Mouse (Mus musculus) forebrain, embryonic 15.5 days (tissue): ENCODE data around the gene Pcsk6. TPM values are rescaled to one million over a fixed set of nuclear protein-coding genes. Genes with fewer than 3 reads are reported as not detected.
"Not testable (repeated sequence)": the region's sequence is repeated elsewhere in the genome, so short reads cannot be mapped to it uniquely, and the experiment has no call there.

Experiments used
- ATAC-seq: fragments of 200-750 bp; cut with Nextera tagmentation; replicated peaks from 2 replicates; pipeline ENCODE4 v1.8.0; 2017; ENCODE audit warnings: mild to moderate bottlenecking, moderate TSS enrichment, moderate library complexity
- H3K27ac ChIP-seq: fragments of 300-500 bp; sonication (generic); replicated peaks from 2 replicates; pipeline ENCODE4 v1.5.1; 2015; ENCODE audit warnings: mild to moderate bottlenecking, inconsistent platforms
- H3K27me3 ChIP-seq: fragments of 300-500 bp; sonication (generic); 2 replicates; pipeline ENCODE4 v1.6.1; 2015; ENCODE audit warnings: inconsistent platforms
- H3K36me3 ChIP-seq: fragments of 300-500 bp; sonication (generic); 2 replicates; pipeline ENCODE4 v1.6.1; 2015; ENCODE audit warnings: mild to moderate bottlenecking, inconsistent platforms
- H3K4me1 ChIP-seq: fragments of 300-500 bp; sonication (generic); 2 replicates; pipeline ENCODE4 v1.6.1; 2015; ENCODE audit warnings: inconsistent platforms
- H3K4me2 ChIP-seq: fragments of 300-500 bp; sonication (generic); replicated peaks from 2 replicates; pipeline ENCODE4 v1.6.1; 2015; ENCODE audit warnings: mild to moderate bottlenecking, inconsistent platforms
- H3K4me3 ChIP-seq: fragments of 300-500 bp; sonication (generic); 2 replicates; pipeline ENCODE4 v1.5.1; 2015; ENCODE audit warnings: mild to moderate bottlenecking, inconsistent platforms
- H3K9ac ChIP-seq: fragments of 300-500 bp; sonication (generic); replicated peaks from 2 replicates; pipeline ENCODE4 v1.6.1; 2015; ENCODE audit warnings: mild to moderate bottlenecking, inconsistent platforms
- H3K9me3 ChIP-seq: fragments of 300-500 bp; sonication (generic); 2 replicates; pipeline ENCODE4 v1.6.1; 2016; ENCODE audit warnings: inconsistent platforms
- WGBS: fragments of 180-500 bp; shearing (Covaris S2); methylation state at CpG from one replicate; pipeline ENCODE4 v1.1.7; 2015; ENCODE audit warnings: mixed read lengths; 5-methylcytosine and 5-hydroxymethylcytosine counted together
- polyA plus RNA-seq: library from polyadenylated mRNA; unstranded; fragments of >200 nt; fragmentation: Nextera tagmentation; extraction: Ambion mirVana; gene quantifications from 2 replicates; pipeline ENCODE4 v1.2.1, GENCODE M21; 2015

Gene Pcsk6
- polyA plus RNA-seq, 1 experiment from 2014 or later: 0.71 TPM

GRCm38 (mm10) chr7:66048446-66049230 lies 187.1 kb downstream of the Pcsk6 start:
- 77% methylated on average over 12 of the region's 12 CpGs for WGBS
- Histone ChIP-seq H3K9me3 (no peaks in the 10 kb centered on the region), H3K36me3 (no peaks in the 10 kb centered on the region), H3K27ac (no peak overlapping the region), H3K4me3 (no peak overlapping the region), H3K9ac (no peak overlapping the region), H3K4me1 (peaks cover 12% of the 10 kb centered on the region), H3K4me2 (no peak overlapping the region), H3K27me3 (no peaks in the 10 kb centered on the region)
- no peak for ATAC-seq

DNA sequence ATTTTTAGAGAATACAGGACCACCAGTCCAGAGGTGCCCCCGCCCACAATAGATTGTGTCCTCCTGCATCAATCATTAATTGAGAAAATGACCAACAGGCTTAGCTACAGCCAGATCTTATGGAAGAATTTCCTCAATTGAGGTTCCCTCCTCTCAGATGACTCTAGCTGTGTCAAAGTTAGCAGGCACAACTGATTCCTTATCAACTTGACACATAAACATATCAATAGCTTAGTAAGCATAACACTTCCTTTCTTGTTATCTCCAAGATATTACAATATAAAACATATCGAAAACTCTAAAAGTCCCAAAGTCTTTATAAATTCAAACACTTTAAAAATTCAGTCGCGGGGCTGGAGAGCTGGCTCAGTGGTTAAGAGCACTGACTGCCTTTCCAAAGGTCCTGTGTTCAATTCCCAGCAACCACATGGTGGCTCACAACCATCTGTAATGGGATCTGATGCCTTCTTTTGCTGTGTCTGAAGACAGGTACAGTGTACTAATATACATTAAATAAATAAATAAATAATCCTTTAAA lies 192.5 kb downstream of the Pcsk6 start:
- H3K4me1 ChIP-seq: no peaks in the 10 kb centered on the region
- no peaks in the 10 kb centered on the region for H3K27me3 ChIP-seq
- H3K4me3 ChIP-seq: no peak overlapping the region
- no peak overlapping the region for H3K9ac ChIP-seq
- H3K27ac ChIP-seq: no peak overlapping the region
- no peaks in the 10 kb centered on the region for H3K36me3 ChIP-seq
- no peak overlapping the region for H3K4me2 ChIP-seq
- H3K9me3 ChIP-seq: no peaks in the 10 kb centered on the region
- ATAC-seq: no peak
- WGBS: 87% methylated on average over 4 of the region's 4 CpGs

DNA sequence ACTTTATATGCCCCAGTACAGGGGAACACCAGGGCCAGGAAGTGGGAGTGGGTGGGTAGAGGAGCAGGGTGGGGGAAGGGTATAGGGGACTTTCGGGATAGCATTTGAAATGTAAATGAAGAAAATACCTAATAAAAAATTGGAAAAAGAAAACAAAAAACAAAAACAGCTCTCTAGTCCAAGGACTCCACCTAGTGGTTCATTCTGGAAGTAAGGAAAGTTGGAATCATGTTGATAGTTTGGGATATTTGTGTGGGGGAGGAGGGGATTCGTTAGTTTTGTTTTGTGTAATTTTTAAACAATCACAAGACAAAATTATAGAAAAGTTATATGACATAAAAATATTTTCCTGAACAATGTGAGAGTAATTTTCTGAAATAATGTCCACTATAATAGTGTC lies 193.8 kb downstream of the Pcsk6 start:
- not testable (repeated sequence) for H3K4me3 ChIP-seq, H3K27ac ChIP-seq, H3K9me3 ChIP-seq, H3K9ac ChIP-seq, H3K27me3 ChIP-seq, ATAC-seq, H3K4me1 ChIP-seq, H3K36me3 ChIP-seq, H3K4me2 ChIP-seq
- WGBS: 6% methylated on average over 2 of the region's 2 CpGs

- no peaks in the 10 kb centered on the region for H3K27me3 ChIP-seq
- H3K27ac ChIP-seq: no peak within 1 kb of the TSS
- peak within 1 kb of the TSS; percentile 77 for H3K4me2 ChIP-seq
- no peak for ATAC-seq
- H3K4me3 ChIP-seq: peak within 1 kb of the TSS; percentile 99
- H3K9me3 ChIP-seq: no peaks in the 10 kb centered on the region
- H3K36me3 ChIP-seq: peaks cover 9% of the 10 kb centered on the region
- WGBS: 83% methylated on average over 1 of the region's 1 CpGs
- peak within 1 kb of the TSS; percentile 94; the same call in 1 of the 2 replicates for H3K9ac ChIP-seq
- peaks cover 20% of the 10 kb centered on the region for H3K4me1 ChIP-seq
These were observed 197.2 kb downstream of the Pcsk6 start, which contains the start of gene Snrpa1 for GRCm38 (mm10) chr7:66058703-66059102. Snrpa1 (plus strand) TSS chr7:66059003.

- Histone ChIP-seq H3K9ac (peak overlapping the region; percentile 94), H3K36me3 (peaks cover 20% of the 10 kb centered on the region), H3K9me3 (no peaks in the 10 kb centered on the region), H3K27ac (peak overlapping the region; percentile 82), H3K4me1 (peaks cover 20% of the 10 kb centered on the region), H3K4me2 (peak overlapping the region; percentile 77), H3K27me3 (no peaks in the 10 kb centered on the region), H3K4me3 (peak overlapping the region; percentile 99)
- under 1% methylated on average over 64 of the region's 64 CpGs for WGBS
- peak; percentile 97 for ATAC-seq
These were observed 198.8 kb downstream of the Pcsk6 start for GRCm38 (mm10) chr7:66060066-66060956.

DNA sequence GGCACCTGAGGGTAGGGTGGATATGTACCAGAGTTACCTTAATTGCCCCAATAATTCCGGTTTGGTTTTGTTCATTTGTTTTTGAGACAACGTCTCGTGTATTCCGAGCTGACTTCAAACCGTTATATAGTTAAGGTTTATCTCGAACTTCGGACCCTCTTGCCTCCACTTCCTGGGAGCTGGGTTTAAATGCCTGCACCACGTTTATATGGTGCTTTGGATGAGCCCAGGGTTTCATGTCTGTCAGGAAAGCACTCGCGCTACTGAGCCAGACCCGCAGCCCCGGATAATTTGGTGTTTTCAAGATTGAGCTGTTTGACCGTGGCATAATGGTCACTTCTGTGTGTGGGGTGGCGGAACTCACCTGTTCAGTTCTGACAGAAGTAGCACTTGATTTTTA lies 199.5 kb downstream of the Pcsk6 start:
- Histone ChIP-seq H3K27me3 (no peaks in the 10 kb centered on the region), H3K9ac (peak overlapping the region; percentile 94), H3K36me3 (peaks cover 25% of the 10 kb centered on the region), H3K4me1 (peaks cover 20% of the 10 kb centered on the region), H3K4me3 (peak overlapping the region; percentile 99), H3K4me2 (peak overlapping the region; percentile 77), H3K9me3 (no peaks in the 10 kb centered on the region), H3K27ac (no peak overlapping the region)
- no peak for ATAC-seq
- under 1% methylated on average over 14 of the region's 14 CpGs for WGBS

DNA sequence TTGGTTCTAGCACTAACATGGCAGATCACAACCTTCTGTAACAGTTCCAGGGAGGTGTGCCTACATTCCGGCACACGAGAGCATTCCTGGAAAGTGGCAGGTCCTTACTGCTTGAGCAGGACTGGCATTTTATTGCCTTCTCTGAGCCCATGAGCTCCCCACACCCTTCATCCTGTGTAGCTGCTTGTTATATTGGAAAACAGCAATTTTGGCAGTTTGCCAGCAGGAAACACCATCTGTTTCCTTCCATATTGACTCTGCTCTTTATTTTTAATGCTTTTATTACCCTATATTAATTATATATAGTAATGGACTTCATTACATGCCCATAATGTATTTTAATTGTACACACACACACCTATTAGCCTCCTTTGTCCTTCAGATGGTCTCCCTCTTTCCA lies 214.9 kb downstream of the Pcsk6 start:
- Histone ChIP-seq H3K27ac (peak overlapping the region; percentile 53), H3K9me3 (no peaks in the 10 kb centered on the region), H3K36me3 (peaks cover 48% of the 10 kb centered on the region), H3K4me1 (peaks cover 30% of the 10 kb centered on the region), H3K4me3 (no peak overlapping the region), H3K9ac (no peak overlapping the region), H3K27me3 (no peaks in the 10 kb centered on the region), H3K4me2 (no peak overlapping the region)
- no peak for ATAC-seq
- WGBS: 55% methylated on average over 2 of the region's 2 CpGs

DNA sequence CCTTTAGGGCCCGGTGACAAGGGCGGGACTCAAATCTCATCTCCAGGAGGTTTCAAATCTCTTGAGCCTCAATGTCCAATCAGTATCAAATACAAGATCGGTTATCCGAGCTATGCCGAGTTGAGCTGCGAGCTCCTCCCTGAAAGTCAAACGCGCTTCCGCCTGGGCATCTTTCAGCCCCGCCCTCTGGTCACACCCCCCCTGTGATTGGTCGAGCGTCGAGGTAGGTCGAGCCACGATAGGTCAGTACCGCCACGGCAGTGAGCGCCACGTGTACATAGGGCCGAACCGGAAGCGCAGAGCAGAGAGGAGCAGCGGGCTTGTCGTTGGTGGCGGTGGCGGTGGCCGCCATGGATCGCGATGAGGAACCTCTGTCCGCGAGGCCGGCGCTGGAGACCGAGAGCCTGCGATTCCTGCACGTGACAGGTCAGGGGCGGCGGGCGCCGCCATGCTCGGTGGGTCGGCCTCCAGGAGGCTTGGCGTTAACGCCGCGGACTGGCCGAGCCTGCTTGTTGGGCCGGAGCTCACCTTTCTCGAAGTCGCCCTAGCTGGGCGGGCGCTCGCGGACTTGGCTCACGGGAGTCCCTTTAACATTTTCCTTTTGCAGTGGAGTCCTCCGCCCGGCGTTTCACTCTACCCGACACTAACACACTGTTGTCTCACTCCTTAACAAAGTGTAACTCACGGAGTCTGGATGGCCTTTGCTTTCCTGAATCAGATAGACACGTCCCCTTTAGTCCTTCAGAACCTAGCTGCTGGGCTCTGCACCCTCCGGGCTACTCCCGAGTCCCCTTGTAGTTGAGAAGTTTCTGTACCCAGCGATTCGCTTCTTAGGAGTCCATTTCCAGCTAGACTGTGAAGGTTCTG lies 218.1 kb downstream of the Pcsk6 start, which contains the start of gene Selenos:
Gene Selenos (plus strand): TSS at position 286 of the 867 bp plus-strand sequence.
- WGBS: under 1% methylated on average over 65 of the region's 65 CpGs
- no peaks in the 10 kb centered on the region for H3K9me3 ChIP-seq
- peak within 1 kb of the TSS; percentile 68 for H3K4me3 ChIP-seq
- H3K9ac ChIP-seq: peak within 1 kb of the TSS; percentile 77
- H3K27ac ChIP-seq: peak within 1 kb of the TSS; percentile 87
- peak within 1 kb of the TSS; percentile 80 for H3K4me2 ChIP-seq
- no peaks in the 10 kb centered on the region for H3K27me3 ChIP-seq
- peaks cover 30% of the 10 kb centered on the region for H3K4me1 ChIP-seq
- peaks cover 43% of the 10 kb centered on the region for H3K36me3 ChIP-seq
- ATAC-seq: peak; percentile 100

- Histone ChIP-seq H3K4me1 (peaks cover 30% of the 10 kb centered on the region), H3K4me2 (peak overlapping the region; percentile 80), H3K27ac (peak overlapping the region; percentile 75; the same call in 1 of the 2 replicates), H3K36me3 (peaks cover 41% of the 10 kb centered on the region), H3K9ac (peak overlapping the region; percentile 77), H3K4me3 (peak overlapping the region; percentile 68), H3K9me3 (no peaks in the 10 kb centered on the region), H3K27me3 (no peaks in the 10 kb centered on the region)
- WGBS: 40% methylated on average over 5 of the region's 5 CpGs
- ATAC-seq: no peak
These were observed 218.7 kb downstream of the Pcsk6 start for GRCm38 (mm10) chr7:66080231-66080613.

- Histone ChIP-seq H3K36me3 (peaks cover 63% of the 10 kb centered on the region), H3K4me3 (no peak overlapping the region), H3K27me3 (no peaks in the 10 kb centered on the region), H3K27ac (no peak overlapping the region), H3K4me2 (no peak overlapping the region), H3K9me3 (no peaks in the 10 kb centered on the region), H3K9ac (no peak overlapping the region), H3K4me1 (peaks cover 15% of the 10 kb centered on the region)
- ATAC-seq: no peak
- WGBS: 93% methylated on average over 6 of the region's 6 CpGs
These were observed 222.2 kb downstream of the Pcsk6 start for GRCm38 (mm10) chr7:66083757-66084156.

DNA sequence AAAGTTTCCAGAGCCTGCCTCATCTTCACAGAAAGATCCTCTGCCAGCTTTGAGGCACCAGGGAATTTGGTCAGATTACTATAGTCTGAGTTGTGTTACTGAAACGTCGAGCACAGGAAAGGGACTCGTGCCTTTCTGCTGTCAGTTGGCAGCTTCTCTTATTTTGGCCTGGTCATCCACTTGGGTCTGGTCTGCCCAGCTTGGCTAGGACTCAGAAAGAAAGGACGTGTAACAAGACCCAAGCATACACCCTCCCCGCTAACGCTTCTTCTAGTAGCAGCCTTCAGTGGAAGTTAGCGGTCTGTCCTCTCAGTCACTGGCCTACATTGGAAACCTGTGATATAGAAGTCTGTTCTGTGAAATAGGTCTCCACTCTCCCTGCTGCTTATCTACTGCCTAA lies 223.0 kb downstream of the Pcsk6 start:
- Histone ChIP-seq H3K27me3 (no peaks in the 10 kb centered on the region), H3K9ac (no peak overlapping the region), H3K4me3 (no peak overlapping the region), H3K9me3 (no peaks in the 10 kb centered on the region), H3K4me2 (no peak overlapping the region), H3K36me3 (peaks cover 70% of the 10 kb centered on the region), H3K4me1 (peaks cover 12% of the 10 kb centered on the region), H3K27ac (no peak overlapping the region)
- no peak for ATAC-seq
- 85% methylated on average over 7 of the region's 7 CpGs for WGBS
